Mouse (Mus musculus) C2C12 (cell line): ENCODE results near the gene Sox5.

Source experiments
- MAX ChIP-seq: IDR thresholded peaks from one replicate; pipeline ENCODE4 v1.6.1; 2011; ENCODE audit warnings: mild to moderate bottlenecking, control low read depth
- USF1 ChIP-seq: IDR thresholded peaks from one replicate; pipeline ENCODE4 v1.6.1; 2011; ENCODE audit warnings: low read depth, mild to moderate bottlenecking, control low read depth, moderate library complexity

- TF ChIP-seq MAX = no peak
- TF ChIP-seq USF1 = no peak
Observed at GRCm38 (mm10) chr6:144483166-144483565, 298.6 kb downstream of the Sox5 start.
